Mouse (Mus musculus): ENCODE data around the gene Ereg.

DNA sequence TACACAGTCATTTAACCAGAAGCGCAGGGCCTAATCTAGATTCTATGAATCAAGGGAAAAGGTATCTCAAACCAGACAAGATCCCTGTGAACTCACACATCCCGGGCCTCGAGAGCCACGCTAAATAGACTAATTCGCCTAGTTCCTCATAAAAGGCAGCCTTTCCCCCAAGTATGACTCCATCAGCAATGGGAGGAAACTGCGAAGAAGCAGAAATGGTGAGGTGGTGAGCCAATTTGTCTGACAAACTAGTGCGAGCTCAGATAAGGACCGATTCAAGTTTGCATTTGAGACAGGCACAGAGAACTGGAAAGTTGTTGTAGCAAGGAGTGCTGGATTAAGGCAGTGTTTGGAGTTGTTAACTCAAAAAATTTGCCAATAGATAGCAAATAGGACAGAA is 796 bp upstream of the Ereg start:
- TF ChIP-seq POLR2A (IDR thresholded peaks at IDR 0.05; ENCODE audit: borderline replicate concordance, control insufficient read depth, low read depth, low read length) (no peak), CTCF (IDR thresholded peaks at IDR 0.05; ENCODE audit: control insufficient read depth, insufficient read depth, low read length) (no peak)

All from bone marrow, adult 2 months (tissue).